Mouse (Mus musculus) heart, embryonic 13.5 days (tissue): ENCODE measurements around the gene Gadd45g. TPM values are rescaled to one million over a fixed set of nuclear protein-coding genes. Genes with fewer than 3 reads are reported as not detected.

Experiments
- ATAC-seq: fragments of 200-750 bp; cut with Nextera tagmentation; 2 replicates; pipeline ENCODE4 v1.8.0; 2017; ENCODE audit warnings: moderate TSS enrichment; ENCODE audit not compliant: insufficient number of reproducible peaks, low FRiP score, low TSS enrichment; ENCODE audit errors: extremely low read depth
- H3K27ac ChIP-seq: fragments of 300-500 bp; sonication (generic); replicated peaks from 2 replicates; pipeline ENCODE4 v1.5.1; 2015; ENCODE audit warnings: moderate library complexity, mild to moderate bottlenecking, inconsistent platforms
- H3K27me3 ChIP-seq: fragments of 300-500 bp; sonication (generic); replicated peaks from 2 replicates; pipeline ENCODE4 v1.6.1; 2015; ENCODE audit warnings: mild to moderate bottlenecking, inconsistent platforms
- H3K36me3 ChIP-seq: fragments of 300-500 bp; sonication (generic); 2 replicates; pipeline ENCODE4 v1.6.1; 2015; ENCODE audit warnings: mild to moderate bottlenecking, inconsistent platforms
- H3K4me1 ChIP-seq: fragments of 300-500 bp; sonication (generic); 2 replicates; pipeline ENCODE4 v1.6.1; 2015; ENCODE audit warnings: inconsistent platforms
- H3K4me2 ChIP-seq: fragments of 300-500 bp; sonication (generic); 2 replicates; pipeline ENCODE4 v1.6.1; 2015; ENCODE audit warnings: inconsistent platforms, mild to moderate bottlenecking, moderate library complexity
- H3K4me3 ChIP-seq: fragments of 300-500 bp; sonication (generic); 2 replicates; pipeline ENCODE4 v1.5.1; 2015; ENCODE audit warnings: moderate library complexity, mild to moderate bottlenecking, inconsistent platforms
- H3K9ac ChIP-seq: fragments of 300-500 bp; sonication (generic); 2 replicates; pipeline ENCODE4 v1.6.1; 2015; ENCODE audit warnings: inconsistent platforms, mild to moderate bottlenecking, moderate library complexity
- H3K9me3 ChIP-seq: fragments of 300-500 bp; sonication (generic); 2 replicates; pipeline ENCODE4 v1.6.1; 2016; ENCODE audit warnings: inconsistent platforms
- WGBS: fragments of 180-500 bp; shearing (Covaris S2); methylation state at CpG from one replicate; pipeline ENCODE4 v1.1.7; 2015; ENCODE audit warnings: mixed read lengths; 5-methylcytosine and 5-hydroxymethylcytosine counted together
- polyA plus RNA-seq: library from polyadenylated mRNA; unstranded; fragments of >200 nt; fragmentation: Nextera tagmentation; extraction: Ambion mirVana; gene quantifications from 2 replicates; pipeline ENCODE4 v1.2.1, GENCODE M21; 2015

The Gadd45g gene
- polyA plus RNA-seq, 1 experiment from 2014 or later, result 51.2 TPM

GRCm38 (mm10) chr13:51857156-51857555 lies 10.7 kb downstream of the Gadd45g start:
- 60% methylated on average over 5 of the region's 5 CpGs for WGBS
- ATAC-seq, result no peak
- H3K4me3 ChIP-seq, result no peak overlapping the region
- H3K36me3 ChIP-seq, result no peaks in the 10 kb centered on the region
- H3K9me3 ChIP-seq, result no peaks in the 10 kb centered on the region
- peaks cover 7% of the 10 kb centered on the region; the same call in 1 of the 2 replicates for H3K27me3 ChIP-seq
- no peak overlapping the region for H3K9ac ChIP-seq
- H3K4me1 ChIP-seq, result peaks cover 27% of the 10 kb centered on the region
- no peak overlapping the region for H3K4me2 ChIP-seq
- H3K27ac ChIP-seq, result no peak overlapping the region

- Histone ChIP-seq H3K36me3 (no peaks in the 10 kb centered on the region), H3K27ac (no peak overlapping the region), H3K4me3 (no peak overlapping the region), H3K27me3 (peaks cover 7% of the 10 kb centered on the region; the same call in 1 of the 2 replicates), H3K4me2 (no peak overlapping the region), H3K9ac (0 out of 2 replicates have a peak overlapping the region, but pooled peaks have one; percentile 20), H3K9me3 (no peaks in the 10 kb centered on the region), H3K4me1 (peaks cover 14% of the 10 kb centered on the region)
- 26% methylated on average over 4 of the region's 4 CpGs for WGBS
- ATAC-seq, result no peak
Measured at GRCm38 (mm10) chr13:51858475-51858874, 12.0 kb downstream of the Gadd45g start.

GRCm38 (mm10) chr13:51859174-51859573 lies 12.7 kb downstream of the Gadd45g start:
- Histone ChIP-seq H3K4me1 (peaks cover 7% of the 10 kb centered on the region), H3K27ac (no peak overlapping the region), H3K4me3 (no peak overlapping the region), H3K4me2 (no peak overlapping the region), H3K9ac (no peak overlapping the region), H3K9me3 (no peaks in the 10 kb centered on the region), H3K36me3 (no peaks in the 10 kb centered on the region), H3K27me3 (peaks cover 7% of the 10 kb centered on the region; the same call in 1 of the 2 replicates)
- WGBS, result 84% methylated on average over 8 of the region's 8 CpGs
- no peak for ATAC-seq

- H3K4me3 ChIP-seq, result no peak overlapping the region
- 0 out of 2 replicates have a peak, but pooled peaks cover 3% of the 10 kb centered on the region for H3K27me3 ChIP-seq
- no peak overlapping the region for H3K9ac ChIP-seq
- H3K4me1 ChIP-seq, result peaks cover 6% of the 10 kb centered on the region
- no peak overlapping the region for H3K27ac ChIP-seq
- ATAC-seq, result no peak
- H3K4me2 ChIP-seq, result no peak overlapping the region
- no peaks in the 10 kb centered on the region for H3K36me3 ChIP-seq
- no peaks in the 10 kb centered on the region for H3K9me3 ChIP-seq
- 56% methylated on average over 3 of the region's 3 CpGs for WGBS
Measured at GRCm38 (mm10) chr13:51859798-51860197, 13.3 kb downstream of the Gadd45g start.

GRCm38 (mm10) chr13:51862750-51863149 lies 16.3 kb downstream of the Gadd45g start:
- 85% methylated on average over 1 of the region's 1 CpGs for WGBS
- H3K9ac ChIP-seq, result no peak overlapping the region
- no peaks in the 10 kb centered on the region for H3K27me3 ChIP-seq
- peaks cover 15% of the 10 kb centered on the region for H3K4me1 ChIP-seq
- no peaks in the 10 kb centered on the region for H3K36me3 ChIP-seq
- no peak for ATAC-seq
- no peak overlapping the region for H3K4me3 ChIP-seq
- no peak overlapping the region for H3K27ac ChIP-seq
- H3K9me3 ChIP-seq, result no peaks in the 10 kb centered on the region
- H3K4me2 ChIP-seq, result no peak overlapping the region

GRCm38 (mm10) chr13:51866151-51866659 lies 19.7 kb downstream of the Gadd45g start:
- Histone ChIP-seq H3K4me1 (peaks cover 21% of the 10 kb centered on the region), H3K9ac (no peak overlapping the region), H3K9me3 (no peaks in the 10 kb centered on the region), H3K27ac (no peak overlapping the region), H3K4me3 (no peak overlapping the region), H3K4me2 (no peak overlapping the region), H3K27me3 (no peaks in the 10 kb centered on the region), H3K36me3 (no peaks in the 10 kb centered on the region)
- no peak for ATAC-seq
- 70% methylated on average over 11 of the region's 11 CpGs for WGBS

GRCm38 (mm10) chr13:51868491-51869128 lies 22.1 kb downstream of the Gadd45g start:
- WGBS, result 42% methylated on average over 12 of the region's 12 CpGs
- Histone ChIP-seq H3K4me1 (peaks cover 21% of the 10 kb centered on the region), H3K4me2 (peak overlapping the region; percentile 30), H3K36me3 (no peaks in the 10 kb centered on the region), H3K9ac (peak overlapping the region; percentile 61), H3K27ac (peak overlapping the region; percentile 50; the same call in 1 of the 2 replicates), H3K27me3 (no peaks in the 10 kb centered on the region), H3K9me3 (no peaks in the 10 kb centered on the region), H3K4me3 (no peak overlapping the region)
- no peak for ATAC-seq

- Histone ChIP-seq H3K27me3 (no peaks in the 10 kb centered on the region), H3K36me3 (no peaks in the 10 kb centered on the region), H3K27ac (0 out of 2 replicates have a peak overlapping the region, but pooled peaks have one; percentile 50), H3K9me3 (no peaks in the 10 kb centered on the region), H3K4me2 (peak overlapping the region; percentile 30; the same call in 1 of the 2 replicates), H3K4me3 (no peak overlapping the region), H3K4me1 (peaks cover 21% of the 10 kb centered on the region), H3K9ac (peak overlapping the region; percentile 61; the same call in 1 of the 2 replicates)
- WGBS, result 76% methylated on average over 9 of the region's 9 CpGs
- ATAC-seq, result no peak
Measured at GRCm38 (mm10) chr13:51869129-51869491, 22.6 kb downstream of the Gadd45g start.

- Histone ChIP-seq H3K27ac (no peak overlapping the region), H3K27me3 (no peaks in the 10 kb centered on the region), H3K4me2 (no peak overlapping the region), H3K36me3 (no peaks in the 10 kb centered on the region), H3K9me3 (no peaks in the 10 kb centered on the region), H3K9ac (no peak overlapping the region), H3K4me3 (no peak overlapping the region), H3K4me1 (peaks cover 20% of the 10 kb centered on the region)
- no peak for ATAC-seq
- WGBS, result 86% methylated on average over 4 of the region's 4 CpGs
Measured at GRCm38 (mm10) chr13:51871148-51871547, 24.7 kb downstream of the Gadd45g start.

- Histone ChIP-seq H3K36me3 (no peaks in the 10 kb centered on the region), H3K9ac (no peak overlapping the region), H3K9me3 (no peaks in the 10 kb centered on the region), H3K27ac (no peak overlapping the region), H3K27me3 (no peaks in the 10 kb centered on the region), H3K4me3 (no peak overlapping the region), H3K4me2 (no peak overlapping the region), H3K4me1 (peaks cover 12% of the 10 kb centered on the region)
- no peak for ATAC-seq
- 86% methylated on average over 9 of the region's 9 CpGs for WGBS
Measured at GRCm38 (mm10) chr13:51872252-51872962, 25.9 kb downstream of the Gadd45g start.

- no peaks in the 10 kb centered on the region for H3K27me3 ChIP-seq
- WGBS, result 84% methylated on average over 9 of the region's 9 CpGs
- ATAC-seq, result no peak
- H3K27ac ChIP-seq, result no peak overlapping the region
- no peaks in the 10 kb centered on the region for H3K36me3 ChIP-seq
- H3K4me2 ChIP-seq, result no peak overlapping the region
- no peak overlapping the region for H3K4me3 ChIP-seq
- no peak overlapping the region for H3K9ac ChIP-seq
- H3K4me1 ChIP-seq, result peaks cover 12% of the 10 kb centered on the region
- no peaks in the 10 kb centered on the region for H3K9me3 ChIP-seq
Measured at GRCm38 (mm10) chr13:51872963-51873514, 26.6 kb downstream of the Gadd45g start.
